Mouse (Mus musculus) urinary bladder, postnatal 14 days (tissue): ENCODE measurements around the gene Mbnl1.

Experiments used
- DNase-seq: peaks from one replicate; pipeline ENCODE4 v3.0.0; 2021; ENCODE audit warnings: low spot score

Gene Mbnl1

GRCm38 (mm10) chr3:60613121-60613520 is 140.5 kb downstream of the Mbnl1 start:
- no peak for DNase-seq

DNA sequence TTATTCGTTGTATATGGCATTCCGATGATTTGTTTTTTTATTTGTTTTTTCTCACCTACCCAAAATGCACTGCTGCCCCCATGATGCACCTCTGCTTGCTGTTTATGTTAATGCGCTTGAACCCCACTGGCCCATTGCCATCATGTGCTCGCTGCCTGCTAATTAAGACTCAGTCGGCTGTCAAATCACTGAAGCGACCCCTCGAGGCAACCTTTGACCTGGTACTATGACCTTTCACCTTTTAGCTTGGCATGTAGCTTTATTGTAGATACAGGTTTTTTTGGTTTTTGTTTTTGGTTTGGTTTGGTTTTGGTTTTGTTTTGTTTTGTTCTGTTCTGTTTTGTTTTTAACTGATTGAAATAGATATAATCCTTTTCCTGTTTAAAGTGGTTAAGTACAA is 141.9 kb downstream of the Mbnl1 start:
- DNase-seq = no peak

DNA sequence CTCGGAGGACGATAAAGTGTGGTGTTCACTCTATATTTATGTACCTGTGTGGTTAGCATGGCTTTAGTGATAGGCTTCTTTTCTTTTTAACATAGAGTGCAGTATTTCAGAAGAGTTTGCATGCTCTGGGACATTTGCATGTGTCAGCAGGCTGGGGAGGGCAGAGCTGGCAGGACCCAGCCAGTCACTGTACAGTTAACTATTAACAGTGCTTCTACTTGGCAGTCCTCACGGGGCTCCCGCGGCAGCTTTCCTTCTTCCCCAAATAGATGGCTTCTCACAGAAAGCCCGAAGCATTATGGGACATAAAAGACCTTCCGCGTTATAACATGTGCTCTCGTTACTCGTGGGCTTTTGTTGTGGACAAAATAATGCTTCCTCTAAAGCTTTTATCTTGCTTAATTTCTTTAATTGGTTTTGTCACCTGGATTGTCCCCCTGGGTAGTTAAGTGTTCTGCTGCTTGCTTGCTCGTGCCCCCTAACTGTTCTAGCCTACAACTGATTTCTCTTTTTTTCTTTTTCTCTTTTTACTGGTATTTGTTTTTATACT is 142.5 kb downstream of the Mbnl1 start:
- no peak for DNase-seq

- DNase-seq = no peak
Measured at GRCm38 (mm10) chr3:60615615-60616014, 143.0 kb downstream of the Mbnl1 start.

DNA sequence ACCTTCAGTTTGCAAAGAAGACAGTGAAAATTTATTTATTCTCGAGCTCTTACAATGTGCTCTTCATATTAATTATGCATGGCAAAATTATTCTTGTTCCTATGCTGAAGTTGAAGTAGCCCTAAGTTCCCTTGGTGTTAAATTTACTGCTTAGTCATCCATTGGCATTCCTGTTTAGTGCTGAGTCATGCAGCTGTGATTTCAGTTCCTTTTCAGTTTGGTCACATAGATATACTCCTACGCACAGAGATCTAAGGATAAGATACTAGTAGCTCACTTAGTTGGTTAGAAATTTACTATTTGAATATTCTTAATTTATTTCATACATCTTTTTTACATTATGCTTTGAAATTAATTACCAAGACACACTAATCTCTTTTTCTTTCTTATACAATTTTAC is 143.5 kb downstream of the Mbnl1 start:
- no peak for DNase-seq

GRCm38 (mm10) chr3:60617643-60618042 is 145.0 kb downstream of the Mbnl1 start:
- DNase-seq = peak; percentile 64

DNA sequence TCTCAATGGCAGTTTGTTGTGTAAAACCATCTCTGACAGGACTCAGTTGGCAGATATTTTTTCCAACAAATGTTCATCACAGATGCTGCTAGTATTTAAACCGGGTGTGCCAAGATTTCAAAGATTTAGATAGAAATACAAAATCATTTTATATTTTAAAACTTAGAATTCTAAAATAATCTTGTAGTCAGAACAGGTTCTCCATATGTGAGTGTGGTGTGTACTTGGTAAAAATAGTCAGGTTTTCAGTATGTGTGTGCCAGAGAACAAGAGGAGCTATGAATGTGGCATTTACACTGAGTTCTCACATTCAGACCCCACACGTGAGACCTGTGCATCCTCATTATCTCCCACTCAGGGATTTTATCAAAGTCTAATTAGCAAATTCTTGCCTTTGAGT is 147.6 kb downstream of the Mbnl1 start:
- DNase-seq = no peak

DNA sequence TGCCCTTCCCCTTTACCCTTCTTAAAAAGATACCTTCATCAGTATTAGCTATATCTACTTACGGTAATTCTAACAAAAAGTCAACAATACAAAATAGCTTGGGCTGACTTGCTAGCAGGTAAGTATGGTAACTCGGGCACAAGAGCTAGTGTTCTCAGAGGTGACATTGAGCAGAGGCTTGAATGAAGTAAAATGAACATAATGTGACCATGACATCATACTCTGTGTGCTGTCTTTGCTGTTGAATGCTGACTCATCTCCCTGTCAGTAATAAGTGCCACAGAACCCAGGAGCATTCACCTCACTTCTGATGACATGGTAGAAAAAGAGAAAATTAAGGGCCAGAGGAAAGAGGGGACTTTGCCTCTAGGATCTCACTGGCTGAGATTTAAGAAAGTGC is 158.6 kb downstream of the Mbnl1 start:
- DNase-seq = no peak

GRCm38 (mm10) chr3:60631754-60632153 is 159.1 kb downstream of the Mbnl1 start:
- DNase-seq = no peak

GRCm38 (mm10) chr3:60632796-60633466 is 160.3 kb downstream of the Mbnl1 start:
- no peak for DNase-seq

DNA sequence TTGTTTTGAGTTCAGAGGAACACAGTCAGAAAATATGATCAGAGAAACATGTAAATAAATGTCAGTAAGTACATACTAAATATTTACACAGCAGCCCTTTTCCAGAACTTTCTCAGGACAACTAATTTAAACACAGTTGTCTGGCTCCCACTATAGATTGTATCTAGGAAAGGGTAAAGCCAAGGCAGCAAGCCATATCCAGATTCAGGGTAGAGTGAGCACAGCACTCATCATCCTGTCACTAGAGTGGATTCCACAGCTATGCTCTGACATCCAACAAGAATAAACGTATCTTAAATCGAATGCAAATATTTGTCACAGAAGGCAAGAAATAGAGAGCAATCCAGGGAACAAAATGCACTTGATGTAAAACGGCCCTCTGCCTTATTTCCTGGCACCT is 165.9 kb downstream of the Mbnl1 start:
- DNase-seq = no peak

GRCm38 (mm10) chr3:60639135-60639534 is 166.5 kb downstream of the Mbnl1 start:
- DNase-seq = no peak

- no peak for DNase-seq
Measured at GRCm38 (mm10) chr3:60642227-60642626, 169.6 kb downstream of the Mbnl1 start.

DNA sequence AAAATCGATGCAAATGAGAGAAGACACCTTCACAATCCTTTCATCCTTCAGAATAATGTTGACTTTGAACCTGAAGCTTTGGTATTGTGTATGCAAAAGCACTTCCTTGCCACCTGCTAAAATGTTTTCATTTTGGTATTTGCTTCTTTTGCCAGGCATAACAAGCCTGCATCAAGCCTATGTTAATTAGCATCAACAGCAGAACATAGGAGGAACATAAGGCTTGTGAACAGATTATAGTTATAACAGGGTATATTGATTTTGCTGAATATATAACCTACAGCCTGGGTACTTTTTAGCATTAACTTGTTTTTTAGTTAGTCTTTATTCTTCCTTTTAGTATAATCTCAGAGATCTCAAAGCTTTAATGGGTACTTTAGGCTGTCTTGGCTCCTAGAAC is 172.9 kb downstream of the Mbnl1 start:
- DNase-seq = no peak

GRCm38 (mm10) chr3:60648293-60648692 is 175.7 kb downstream of the Mbnl1 start:
- no peak for DNase-seq

GRCm38 (mm10) chr3:60660762-60661161 is 188.1 kb downstream of the Mbnl1 start:
- no peak for DNase-seq
